Mouse (Mus musculus) limb, embryonic 11.5 days (tissue): ENCODE measurements around the gene Cd38. TPM values are rescaled to one million over a fixed set of nuclear protein-coding genes. Genes with fewer than 3 reads are reported as not detected.
A peak's percentile ranks its signal among the peaks of the same experiment; 100 is the strongest.

Source experiments
- ATAC-seq: fragments of 200-750 bp; cut with Nextera tagmentation; 2 replicates; pipeline ENCODE4 v1.8.0; 2017; ENCODE audit warnings: low read depth; ENCODE audit not compliant: insufficient number of reproducible peaks, low FRiP score, low TSS enrichment
- DNase-seq: peaks from one replicate; pipeline ENCODE4 v3.0.0-alpha.2; 2015; ENCODE audit warnings: low spot score
- H3K27ac ChIP-seq: fragments of 300-500 bp; sonication (generic); replicated peaks from 2 replicates; pipeline ENCODE4 v1.5.1; 2014; ENCODE audit warnings: low read depth, mild to moderate bottlenecking, low read length
- H3K27me3 ChIP-seq: fragments of 300-500 bp; sonication (generic); 2 replicates; pipeline ENCODE4 v1.6.1; 2014; ENCODE audit warnings: mild to moderate bottlenecking, low read length, mixed read lengths; ENCODE audit not compliant: control insufficient read depth, insufficient read depth
- H3K36me3 ChIP-seq: fragments of 300-500 bp; sonication (generic); 2 replicates; pipeline ENCODE4 v1.6.1; 2014; ENCODE audit warnings: mild to moderate bottlenecking, low read length, moderate library complexity, mixed read lengths; ENCODE audit not compliant: control insufficient read depth, insufficient read depth
- H3K4me1 ChIP-seq: fragments of 300-500 bp; sonication (generic); 2 replicates; pipeline ENCODE4 v1.6.1; 2014; ENCODE audit warnings: low read length, mixed read lengths; ENCODE audit not compliant: control insufficient read depth, insufficient read depth
- H3K4me2 ChIP-seq: fragments of 300-500 bp; sonication (generic); 2 replicates; pipeline ENCODE4 v1.6.1; 2014; ENCODE audit warnings: low read depth, mild to moderate bottlenecking, moderate library complexity; ENCODE audit not compliant: severe bottlenecking
- H3K4me3 ChIP-seq: fragments of 300-500 bp; sonication (generic); 2 replicates; pipeline ENCODE4 v1.5.1; 2014; ENCODE audit warnings: low read depth, low read length
- H3K9ac ChIP-seq: fragments of 300-500 bp; sonication (generic); 2 replicates; pipeline ENCODE4 v1.6.1; 2014; ENCODE audit warnings: mild to moderate bottlenecking, low read length
- H3K9me3 ChIP-seq: fragments of 300-500 bp; sonication (generic); 2 replicates; pipeline ENCODE4 v1.6.1; 2016; ENCODE audit warnings: low read length; ENCODE audit not compliant: control insufficient read depth
- WGBS: fragments of 180-500 bp; shearing (Covaris S2); extraction: QIAGEN DNeasy Blood & Tissue Kit; methylation state at CpG from one replicate; pipeline ENCODE4 v1.1.7; 2014; 5-methylcytosine and 5-hydroxymethylcytosine counted together
- polyA plus RNA-seq: library from polyadenylated mRNA; unstranded; fragments of >200 nt; fragmentation: Nextera tagmentation; extraction: Ambion mirVana; gene quantifications from 2 replicates; pipeline ENCODE4 v1.2.1, GENCODE M21; 2014

Cd38 gene
- polyA plus RNA-seq, result 13.6 and 13.8 TPM in 2 replicates

GRCm38 (mm10) chr5:43868253-43868652 lies at the start of gene Cd38:
Gene Cd38, plus strand, starts transcription at chr5:43868553.
- Histone ChIP-seq H3K4me3 (peak within 1 kb of the TSS; percentile 41), H3K27me3 (no peaks in the 10 kb centered on the region), H3K36me3 (no peaks in the 10 kb centered on the region), H3K9ac (peak within 1 kb of the TSS; percentile 76), H3K4me1 (0 out of 2 replicates have a peak, but pooled peaks cover 5% of the 10 kb centered on the region), H3K27ac (peak within 1 kb of the TSS; percentile 56), H3K9me3 (no peaks in the 10 kb centered on the region), H3K4me2 (peak within 1 kb of the TSS; percentile 79)
- DNase-seq (no peak), ATAC-seq (0 out of 2 replicates have a peak, but pooled peaks have one; percentile 17)

DNA sequence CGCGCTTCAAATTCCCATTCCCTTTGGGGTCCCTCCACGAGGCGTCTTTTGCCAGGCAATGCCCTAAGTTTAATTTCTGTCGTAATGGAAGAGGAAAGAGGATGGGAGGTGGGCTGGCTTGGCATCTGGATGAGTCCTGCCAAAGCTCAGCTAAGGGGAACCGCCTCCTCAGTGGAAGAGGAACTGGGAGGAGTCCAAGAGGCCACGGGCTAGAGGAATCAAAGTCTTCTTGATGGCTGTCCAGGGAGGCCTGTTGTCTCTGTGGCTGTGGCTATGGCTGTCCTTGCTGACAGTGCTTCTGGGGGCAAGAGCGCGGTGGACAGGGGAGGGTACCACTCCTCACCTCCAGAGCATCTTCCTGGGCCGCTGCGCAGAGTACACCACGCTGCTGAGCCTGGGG lies 49.7 kb upstream of the Cd38 start, which contains the start of gene Bst1:
Gene Bst1 (plus strand): TSS at position 191 of the 400 bp plus-strand sequence.
- H3K4me1 ChIP-seq, result peaks cover 11% of the 10 kb centered on the region; the same call in 1 of the 2 replicates
- no peaks in the 10 kb centered on the region for H3K27me3 ChIP-seq
- ATAC-seq (no peak), DNase-seq (no peak)
- H3K36me3 ChIP-seq, result no peaks in the 10 kb centered on the region
- no peak within 1 kb of the TSS for H3K4me2 ChIP-seq
- 39% methylated on average over 12 of the region's 12 CpGs for WGBS
- H3K9ac ChIP-seq, result no peak within 1 kb of the TSS
- no peak within 1 kb of the TSS for H3K27ac ChIP-seq
- no peak within 1 kb of the TSS for H3K4me3 ChIP-seq
- H3K9me3 ChIP-seq, result no peaks in the 10 kb centered on the region

GRCm38 (mm10) chr5:43820785-43821184 lies 47.6 kb upstream of the Cd38 start:
- no peak overlapping the region for H3K4me2 ChIP-seq
- H3K9ac ChIP-seq, result no peak overlapping the region
- no peak for ATAC-seq
- H3K4me1 ChIP-seq, result peaks cover 11% of the 10 kb centered on the region; the same call in 1 of the 2 replicates
- DNase-seq, result no peak
- H3K4me3 ChIP-seq, result no peak overlapping the region
- no peaks in the 10 kb centered on the region for H3K9me3 ChIP-seq
- no peaks in the 10 kb centered on the region for H3K36me3 ChIP-seq
- no peaks in the 10 kb centered on the region for H3K27me3 ChIP-seq
- 91% methylated on average over 11 of the region's 11 CpGs for WGBS
- no peak overlapping the region for H3K27ac ChIP-seq

- Histone ChIP-seq H3K9ac (no peak within 1 kb of the TSS), H3K4me2 (no peak within 1 kb of the TSS), H3K36me3 (no peaks in the 10 kb centered on the region), H3K27me3 (no peaks in the 10 kb centered on the region), H3K27ac (no peak within 1 kb of the TSS), H3K4me3 (no peak within 1 kb of the TSS), H3K9me3 (no peaks in the 10 kb centered on the region), H3K4me1 (peaks cover 11% of the 10 kb centered on the region; the same call in 1 of the 2 replicates)
- WGBS, result 79% methylated on average over 19 of the region's 19 CpGs
- ATAC-seq (no peak), DNase-seq (no peak)
Observed at GRCm38 (mm10) chr5:43821538-43821937, 46.8 kb upstream of the Cd38 start, which contains the start of gene Fbxl5. Gene Fbxl5, minus strand, starts transcription at chr5:43821638.

- Histone ChIP-seq H3K27ac (no peak overlapping the region), H3K4me3 (no peak overlapping the region), H3K36me3 (no peaks in the 10 kb centered on the region), H3K27me3 (no peaks in the 10 kb centered on the region), H3K4me1 (peaks cover 11% of the 10 kb centered on the region; the same call in 1 of the 2 replicates), H3K9me3 (no peaks in the 10 kb centered on the region), H3K9ac (no peak overlapping the region), H3K4me2 (no peak overlapping the region)
- 95% methylated on average over 8 of the region's 8 CpGs for WGBS
- no peak for DNase-seq
- no peak for ATAC-seq
Observed at GRCm38 (mm10) chr5:43822199-43822598, 46.2 kb upstream of the Cd38 start.

- H3K36me3 ChIP-seq, result no peaks in the 10 kb centered on the region
- no peak overlapping the region for H3K9ac ChIP-seq
- no peaks in the 10 kb centered on the region for H3K9me3 ChIP-seq
- H3K4me1 ChIP-seq, result peaks cover 11% of the 10 kb centered on the region; the same call in 1 of the 2 replicates
- no peak overlapping the region for H3K27ac ChIP-seq
- no peak for DNase-seq
- H3K4me3 ChIP-seq, result no peak overlapping the region
- ATAC-seq, result no peak
- no peak overlapping the region for H3K4me2 ChIP-seq
- no peaks in the 10 kb centered on the region for H3K27me3 ChIP-seq
- 91% methylated on average over 3 of the region's 3 CpGs for WGBS
Observed at GRCm38 (mm10) chr5:43822824-43823223, 45.5 kb upstream of the Cd38 start.

DNA sequence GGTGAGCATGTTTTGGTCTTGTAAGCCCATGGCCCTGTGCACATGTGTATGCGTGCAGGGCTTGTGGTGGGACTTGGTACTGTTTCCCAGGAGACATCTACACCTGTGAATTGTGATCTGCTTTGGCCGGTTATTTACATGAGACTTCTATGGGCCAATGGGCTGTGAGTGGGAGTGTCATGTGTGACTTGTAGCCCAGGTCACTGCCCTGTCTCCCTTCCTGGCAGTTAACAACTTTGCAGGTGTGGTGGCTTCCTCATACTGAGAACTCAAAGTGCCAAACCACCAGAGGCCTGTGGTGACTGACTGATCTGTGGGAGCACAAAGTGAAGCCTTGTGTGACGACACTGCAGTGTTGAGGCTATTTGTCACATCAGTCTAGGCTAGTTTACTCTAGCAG lies 43.8 kb upstream of the Cd38 start:
- H3K9me3 ChIP-seq, result no peaks in the 10 kb centered on the region
- no peak overlapping the region for H3K9ac ChIP-seq
- H3K27me3 ChIP-seq, result no peaks in the 10 kb centered on the region
- H3K27ac ChIP-seq, result no peak overlapping the region
- no peaks in the 10 kb centered on the region for H3K36me3 ChIP-seq
- WGBS, result 83% methylated on average over 3 of the region's 3 CpGs
- no peak for ATAC-seq
- no peak overlapping the region for H3K4me3 ChIP-seq
- H3K4me2 ChIP-seq, result no peak overlapping the region
- H3K4me1 ChIP-seq, result no peaks in the 10 kb centered on the region; the same call in 1 of the 2 replicates
- DNase-seq, result no peak

- no peaks in the 10 kb centered on the region for H3K27me3 ChIP-seq
- H3K4me3 ChIP-seq, result no peak overlapping the region
- DNase-seq, result no peak
- H3K4me1 ChIP-seq, result no peaks in the 10 kb centered on the region
- H3K4me2 ChIP-seq, result no peak overlapping the region
- no peaks in the 10 kb centered on the region for H3K9me3 ChIP-seq
- no peak overlapping the region for H3K9ac ChIP-seq
- ATAC-seq, result no peak
- H3K27ac ChIP-seq, result no peak overlapping the region
- no peaks in the 10 kb centered on the region for H3K36me3 ChIP-seq
- WGBS, result 78% methylated on average over 2 of the region's 2 CpGs
Observed at GRCm38 (mm10) chr5:43826883-43827282, 41.5 kb upstream of the Cd38 start.

DNA sequence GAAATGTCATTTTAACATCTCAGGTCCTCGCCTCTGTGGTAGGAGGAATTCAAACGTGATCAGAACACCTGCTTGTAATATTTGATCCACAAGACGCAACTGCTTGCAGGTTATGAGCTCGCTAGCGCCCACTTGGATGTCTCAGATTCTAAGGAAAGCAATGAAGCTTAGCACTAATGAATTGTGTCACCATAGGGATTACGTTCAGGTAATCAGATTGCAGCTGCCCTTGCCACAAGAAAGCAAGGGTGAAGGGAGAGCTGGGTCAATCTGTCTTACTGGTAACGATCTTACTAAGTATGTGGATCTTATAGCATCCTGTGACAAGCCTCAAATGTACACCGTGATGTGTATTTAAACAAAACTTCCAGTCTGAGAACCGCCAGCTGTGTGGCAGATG lies 41.0 kb upstream of the Cd38 start:
- no peaks in the 10 kb centered on the region for H3K4me1 ChIP-seq
- H3K27me3 ChIP-seq, result no peaks in the 10 kb centered on the region
- ATAC-seq, result no peak
- DNase-seq, result no peak
- 59% methylated on average over 9 of the region's 9 CpGs for WGBS
- H3K4me3 ChIP-seq, result no peak overlapping the region
- H3K9ac ChIP-seq, result no peak overlapping the region
- H3K27ac ChIP-seq, result no peak overlapping the region
- H3K9me3 ChIP-seq, result no peaks in the 10 kb centered on the region
- H3K4me2 ChIP-seq, result no peak overlapping the region
- H3K36me3 ChIP-seq, result no peaks in the 10 kb centered on the region
